Mouse (Mus musculus): ENCODE measurements around the gene Rsph14.

DNA sequence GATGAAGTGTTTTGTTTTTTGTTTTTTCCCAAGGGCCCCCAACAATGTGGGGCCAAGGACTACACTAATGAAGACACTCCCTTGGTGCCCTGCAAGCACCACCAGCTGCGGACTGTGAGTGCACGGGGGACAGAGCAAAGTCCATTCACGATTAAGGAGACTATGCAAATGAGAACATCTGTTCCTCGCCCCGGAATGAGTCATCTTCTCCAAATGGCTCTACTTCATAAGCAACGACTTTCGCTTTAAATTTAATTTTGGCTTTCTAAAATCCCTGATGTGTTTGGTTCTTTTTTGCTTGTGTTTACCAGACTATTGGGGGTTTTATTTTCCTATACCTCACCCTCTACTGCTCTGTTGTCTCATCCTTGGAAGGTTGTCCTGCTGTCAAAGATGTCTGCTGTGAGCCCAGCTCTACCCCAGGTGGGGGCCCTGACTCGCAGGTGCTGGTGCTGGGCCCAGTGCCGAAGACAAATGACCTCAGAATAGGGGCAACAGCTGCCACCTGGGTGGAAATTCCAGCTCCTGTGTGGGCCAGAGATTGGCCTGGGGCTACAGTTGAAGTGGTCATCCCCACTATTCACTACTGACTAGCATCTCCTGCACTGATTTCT lies 79.4 kb downstream of the Rsph14 start:
- TF ChIP-seq CTCF (IDR thresholded peaks at IDR 0.05; ENCODE audit: control insufficient read depth, insufficient read depth, insufficient read length) (no peak), MAX (IDR thresholded peaks at IDR 0.05) (no peak), FOSL1 (IDR thresholded peaks at IDR 0.05; ENCODE audit: insufficient read depth, low read length, poor library complexity, severe bottlenecking) (no peak), MYOD1 (IDR thresholded peaks at IDR 0.05; ENCODE audit: control insufficient read depth, insufficient read length, low read depth) (peak; percentile 12), USF1 (IDR thresholded peaks at IDR 0.05; ENCODE audit: low read depth) (no peak), MYOG (IDR thresholded peaks at IDR 0.05; ENCODE audit: control insufficient read depth, extremely low read depth, insufficient read length) (no peak)

All from C2C12 (cell line).